Mouse (Mus musculus) embryonic fibroblast, embryonic 13.5 days (primary cell): ENCODE data around the gene Jph4. TPM values are rescaled to one million over a fixed set of nuclear protein-coding genes. Genes with fewer than 3 reads are reported as not detected.
A peak's percentile ranks its signal among the peaks of the same experiment; 100 is the strongest.

Experiments used
- H3K27ac ChIP-seq: 2 replicates; pipeline ENCODE4 v1.5.1; 2012; ENCODE audit warnings: low read length, control low read depth, inconsistent platforms; ENCODE audit not compliant: insufficient read depth
- H3K4me1 ChIP-seq: 2 replicates; pipeline ENCODE4 v1.6.1; 2011; ENCODE audit warnings: low read length; ENCODE audit not compliant: control insufficient read depth, insufficient read depth
- H3K4me3 ChIP-seq: 2 replicates; pipeline ENCODE4 v1.5.1; 2011; ENCODE audit warnings: mild to moderate bottlenecking, control low read depth, low read length; ENCODE audit not compliant: insufficient read depth
- CTCF ChIP-seq: IDR thresholded peaks from 2 replicates; pipeline ENCODE4 v1.5.1; 2011; ENCODE audit warnings: mild to moderate bottlenecking, control low read depth, low read length, moderate library complexity, borderline replicate concordance; ENCODE audit not compliant: insufficient read depth
- POLR2A ChIP-seq: IDR thresholded peaks from 2 replicates; pipeline ENCODE4 v1.6.1; 2011; ENCODE audit warnings: low read depth, mild to moderate bottlenecking, control low read depth, low read length, moderate library complexity
- polyA plus RNA-seq: library from polyadenylated mRNA; stranded (reverse); fragments of >200 nt; gene quantifications from 2 replicates; pipeline ENCODE4 v1.2.4, GENCODE M21; 2011; ENCODE audit warnings: low read depth; ENCODE audit not compliant: missing spikeins, insufficient read length

The Jph4 gene
- polyA plus RNA-seq, 1 experiment, result 1.6 TPM

- TF ChIP-seq CTCF, result peak; percentile 58; the same call in 1 of the 2 replicates
- no peak for TF ChIP-seq POLR2A
- H3K4me3 ChIP-seq, result no peak overlapping the region
- no peaks in the 10 kb centered on the region for H3K4me1 ChIP-seq
- H3K27ac ChIP-seq, result no peak overlapping the region
Observed at GRCm38 (mm10) chr14:55121947-55122346, 5.2 kb upstream of the Jph4 start.

GRCm38 (mm10) chr14:55119421-55120134, 2.8 kb upstream of the Jph4 start:
- no peak for TF ChIP-seq POLR2A
- TF ChIP-seq CTCF, result no peak
- Histone ChIP-seq H3K4me1 (no peaks in the 10 kb centered on the region), H3K27ac (no peak overlapping the region), H3K4me3 (no peak overlapping the region)

- TF ChIP-seq POLR2A (no peak), CTCF (no peak)
- Histone ChIP-seq H3K27ac (no peak overlapping the region), H3K4me3 (no peak overlapping the region), H3K4me1 (no peaks in the 10 kb centered on the region; the same call in 1 of the 2 replicates)
Observed at GRCm38 (mm10) chr14:55118852-55119251, 2.1 kb upstream of the Jph4 start.

GRCm38 (mm10) chr14:55115846-55116245, 889 bp downstream of the Jph4 start:
- H3K4me1 ChIP-seq, result no peaks in the 10 kb centered on the region; the same call in 1 of the 2 replicates
- no peak for TF ChIP-seq CTCF
- no peak for TF ChIP-seq POLR2A
- peak overlapping the region; percentile 30; the same call in 1 of the 2 replicates for H3K4me3 ChIP-seq
- H3K27ac ChIP-seq, result no peak overlapping the region

- TF ChIP-seq CTCF (0 out of 2 replicates have a peak, but pooled peaks have one; percentile 30), POLR2A (0 out of 2 replicates have a peak, but pooled peaks have one; percentile 50)
- H3K4me3 ChIP-seq, result peak overlapping the region; percentile 30
Observed at GRCm38 (mm10) chr14:55114759-55115701, 1.7 kb downstream of the Jph4 start.

GRCm38 (mm10) chr14:55113975-55114645, 2.6 kb downstream of the Jph4 start:
- TF ChIP-seq POLR2A (no peak), CTCF (peak; percentile 35; the same call in 1 of the 2 replicates)
- peak overlapping the region; percentile 30 for H3K4me3 ChIP-seq
- no peak overlapping the region for H3K27ac ChIP-seq
- H3K4me1 ChIP-seq, result no peaks in the 10 kb centered on the region; the same call in 1 of the 2 replicates

More at GRCm38 (mm10) chr14:55114759-55115701, 1.7 kb downstream of the Jph4 start:
- Histone ChIP-seq H3K4me1 (no peaks in the 10 kb centered on the region; the same call in 1 of the 2 replicates), H3K27ac (no peak overlapping the region)

- TF ChIP-seq POLR2A (no peak), CTCF (no peak)
- no peak overlapping the region for H3K4me3 ChIP-seq
- no peaks in the 10 kb centered on the region; the same call in 1 of the 2 replicates for H3K4me1 ChIP-seq
- no peak overlapping the region for H3K27ac ChIP-seq
Observed at GRCm38 (mm10) chr14:55113351-55113974, 3.3 kb downstream of the Jph4 start.

- TF ChIP-seq POLR2A (no peak), CTCF (no peak)
- no peaks in the 10 kb centered on the region; the same call in 1 of the 2 replicates for H3K4me1 ChIP-seq
- H3K27ac ChIP-seq, result no peak overlapping the region
- H3K4me3 ChIP-seq, result no peak overlapping the region
Observed at GRCm38 (mm10) chr14:55111720-55112119, 5.0 kb downstream of the Jph4 start.

- TF ChIP-seq POLR2A (no peak), CTCF (no peak)
- no peak overlapping the region for H3K4me3 ChIP-seq
- H3K4me1 ChIP-seq, result no peaks in the 10 kb centered on the region; the same call in 1 of the 2 replicates
- no peak overlapping the region for H3K27ac ChIP-seq
Observed at GRCm38 (mm10) chr14:55110076-55110475, 6.7 kb downstream of the Jph4 start.
